Mouse (Mus musculus): ENCODE results near the gene Hcn2. TPM values are rescaled to one million over a fixed set of nuclear protein-coding genes. Genes with fewer than 3 reads are reported as not detected.

Hcn2 gene
- polyA plus RNA-seq, 1 experiment from 2014 or later, result 0.04 TPM

GRCm38 (mm10) chr10:79705951-79706350 lies 10.5 kb upstream of the Hcn2 start:
- Histone ChIP-seq H3K27ac (ENCODE audit: low read depth) (peak overlapping the region; percentile 79), H3K4me1 (ENCODE audit: insufficient read depth) (peaks cover 47% of the 10 kb centered on the region), H3K9me3 (ENCODE audit: low read length) (no peaks in the 10 kb centered on the region), H3K4me2 (ENCODE audit: low read depth, low read length) (peak overlapping the region; percentile 77), H3K36me3 (replicated peaks; ENCODE audit: insufficient read depth, low read length) (peaks cover 49% of the 10 kb centered on the region), H3K4me3 (ENCODE audit: low read depth, low read length) (peak overlapping the region; percentile 85), H3K9ac (replicated peaks) (peak overlapping the region; percentile 87), H3K27me3 (ENCODE audit: insufficient read depth, low read length) (no peaks in the 10 kb centered on the region)
- TF ChIP-seq CTCF (IDR thresholded peaks at IDR 0.05; ENCODE audit: low read depth), result no peak
- TF ChIP-seq EP300 (IDR thresholded peaks at IDR 0.05; ENCODE audit: low read depth), result peak; percentile 96
- 47% methylated on average over 5 of the region's 5 CpGs for WGBS (ENCODE audit: insufficient replicate concordance)
- ATAC-seq (peak; percentile 67), DNase-seq (peak; percentile 81)

- Histone ChIP-seq H3K36me3 (replicated peaks; ENCODE audit: insufficient read depth, low read length) (peaks cover 55% of the 10 kb centered on the region), H3K27ac (ENCODE audit: low read depth) (peak overlapping the region; percentile 79), H3K4me3 (ENCODE audit: low read depth, low read length) (peak overlapping the region; percentile 85), H3K27me3 (ENCODE audit: insufficient read depth, low read length) (no peaks in the 10 kb centered on the region), H3K9me3 (ENCODE audit: low read length) (no peaks in the 10 kb centered on the region), H3K4me2 (ENCODE audit: low read depth, low read length) (peak overlapping the region; percentile 77), H3K9ac (replicated peaks) (peak overlapping the region; percentile 87), H3K4me1 (ENCODE audit: insufficient read depth) (peaks cover 45% of the 10 kb centered on the region)
- ATAC-seq (no peak), DNase-seq (no peak)
- TF ChIP-seq EP300 (IDR thresholded peaks at IDR 0.05; ENCODE audit: low read depth) (no peak), CTCF (IDR thresholded peaks at IDR 0.05; ENCODE audit: low read depth) (no peak)
- 52% methylated on average over 5 of the region's 5 CpGs for WGBS (ENCODE audit: insufficient replicate concordance)
Observed at GRCm38 (mm10) chr10:79706406-79707094, 9.9 kb upstream of the Hcn2 start.

GRCm38 (mm10) chr10:79707162-79707561 lies 9.3 kb upstream of the Hcn2 start:
- peak overlapping the region; percentile 79 for H3K27ac ChIP-seq (ENCODE audit: low read depth)
- ATAC-seq, result no peak
- no peak for DNase-seq
- H3K36me3 ChIP-seq (replicated peaks; ENCODE audit: insufficient read depth, low read length), result peaks cover 60% of the 10 kb centered on the region
- no peaks in the 10 kb centered on the region for H3K9me3 ChIP-seq (ENCODE audit: low read length)
- peak overlapping the region; percentile 77 for H3K4me2 ChIP-seq (ENCODE audit: low read depth, low read length)
- WGBS (ENCODE audit: insufficient replicate concordance), result 80% methylated on average over 1 of the region's 1 CpGs
- peaks cover 42% of the 10 kb centered on the region for H3K4me1 ChIP-seq (ENCODE audit: insufficient read depth)
- peak overlapping the region; percentile 87 for H3K9ac ChIP-seq (replicated peaks)
- no peaks in the 10 kb centered on the region for H3K27me3 ChIP-seq (ENCODE audit: insufficient read depth, low read length)
- peak overlapping the region; percentile 85 for H3K4me3 ChIP-seq (ENCODE audit: low read depth, low read length)
- no peak for TF ChIP-seq CTCF (IDR thresholded peaks at IDR 0.05; ENCODE audit: low read depth)
- no peak for TF ChIP-seq EP300 (IDR thresholded peaks at IDR 0.05; ENCODE audit: low read depth)

- peaks cover 43% of the 10 kb centered on the region for H3K4me1 ChIP-seq (ENCODE audit: insufficient read depth)
- H3K9ac ChIP-seq (replicated peaks), result peak overlapping the region; percentile 87
- H3K27ac ChIP-seq (ENCODE audit: low read depth), result peak overlapping the region; percentile 79; the same call in 1 of the 2 replicates
- 57% methylated on average over 4 of the region's 4 CpGs for WGBS (ENCODE audit: insufficient replicate concordance)
- no peak for ATAC-seq
- H3K9me3 ChIP-seq (ENCODE audit: low read length), result no peaks in the 10 kb centered on the region
- no peaks in the 10 kb centered on the region for H3K27me3 ChIP-seq (ENCODE audit: insufficient read depth, low read length)
- H3K4me3 ChIP-seq (ENCODE audit: low read depth, low read length), result 0 out of 2 replicates have a peak overlapping the region, but pooled peaks have one; percentile 85
- TF ChIP-seq EP300 (IDR thresholded peaks at IDR 0.05; ENCODE audit: low read depth), result no peak
- peak overlapping the region; percentile 77 for H3K4me2 ChIP-seq (ENCODE audit: low read depth, low read length)
- no peak for DNase-seq
- peaks cover 61% of the 10 kb centered on the region for H3K36me3 ChIP-seq (replicated peaks; ENCODE audit: insufficient read depth, low read length)
Observed at GRCm38 (mm10) chr10:79707759-79708158, 8.7 kb upstream of the Hcn2 start.

- no peaks in the 10 kb centered on the region for H3K27me3 ChIP-seq (ENCODE audit: insufficient read depth, low read length)
- peaks cover 61% of the 10 kb centered on the region for H3K36me3 ChIP-seq (replicated peaks; ENCODE audit: insufficient read depth, low read length)
- 0 out of 2 replicates have a peak overlapping the region, but pooled peaks have one; percentile 34 for H3K9ac ChIP-seq (replicated peaks)
- 92% methylated on average over 21 of the region's 21 CpGs for WGBS (ENCODE audit: insufficient replicate concordance)
- H3K4me1 ChIP-seq (ENCODE audit: insufficient read depth), result peaks cover 47% of the 10 kb centered on the region
- ATAC-seq (no peak), DNase-seq (no peak)
- TF ChIP-seq EP300 (IDR thresholded peaks at IDR 0.05; ENCODE audit: low read depth), result no peak
- TF ChIP-seq CTCF (IDR thresholded peaks at IDR 0.05; ENCODE audit: low read depth), result no peak
- H3K4me3 ChIP-seq (ENCODE audit: low read depth, low read length), result no peak overlapping the region
- peak overlapping the region; percentile 13; the same call in 1 of the 2 replicates for H3K4me2 ChIP-seq (ENCODE audit: low read depth, low read length)
- no peaks in the 10 kb centered on the region for H3K9me3 ChIP-seq (ENCODE audit: low read length)
- no peak overlapping the region for H3K27ac ChIP-seq (ENCODE audit: low read depth)
Observed at GRCm38 (mm10) chr10:79708668-79709067, 7.8 kb upstream of the Hcn2 start.

GRCm38 (mm10) chr10:79709307-79709706 lies 7.1 kb upstream of the Hcn2 start:
- Histone ChIP-seq H3K27ac (ENCODE audit: low read depth) (no peak overlapping the region), H3K4me2 (ENCODE audit: low read depth, low read length) (peak overlapping the region; percentile 13), H3K9me3 (ENCODE audit: low read length) (no peaks in the 10 kb centered on the region), H3K27me3 (ENCODE audit: insufficient read depth, low read length) (0 out of 2 replicates have a peak, but pooled peaks cover 3% of the 10 kb centered on the region), H3K4me3 (ENCODE audit: low read depth, low read length) (no peak overlapping the region), H3K9ac (replicated peaks) (no peak overlapping the region), H3K4me1 (ENCODE audit: insufficient read depth) (peaks cover 46% of the 10 kb centered on the region), H3K36me3 (replicated peaks; ENCODE audit: insufficient read depth, low read length) (peaks cover 61% of the 10 kb centered on the region)
- no peak for TF ChIP-seq CTCF (IDR thresholded peaks at IDR 0.05; ENCODE audit: low read depth)
- TF ChIP-seq EP300 (IDR thresholded peaks at IDR 0.05; ENCODE audit: low read depth), result no peak
- ATAC-seq (no peak), DNase-seq (no peak)
- whole genome bisulfite sequencing (ENCODE audit: insufficient replicate concordance), result 50% methylated on average over 7 of the region's 7 CpGs

Measured in liver, postnatal 0 days (tissue).